Mouse (Mus musculus): ENCODE measurements around the gene D130043K22Rik. TPM values are rescaled to one million over a fixed set of nuclear protein-coding genes. Genes with fewer than 3 reads are reported as not detected.

D130043K22Rik gene
- total and polyA plus RNA-seq, 2 experiments from 2014 or later, result 6.1 to 13.0 TPM

- H3K27ac ChIP-seq, result no peak overlapping the region
- no peaks in the 10 kb centered on the region for H3K36me3 ChIP-seq (ENCODE audit: insufficient read depth, low read length)
- DNase-seq (ENCODE audit: low spot score) (no peak), ATAC-seq (no peak)
- H3K27me3 ChIP-seq (ENCODE audit: insufficient read depth, low read length), result no peaks in the 10 kb centered on the region
- no peaks in the 10 kb centered on the region for H3K4me1 ChIP-seq (ENCODE audit: insufficient read depth, low read length)
- no peak overlapping the region for H3K4me2 ChIP-seq (ENCODE audit: low read depth, low read length)
- H3K9ac ChIP-seq (replicated peaks; ENCODE audit: low read length), result no peak overlapping the region
- no peak overlapping the region for H3K4me3 ChIP-seq (ENCODE audit: low read length)
- 93% methylated on average over 3 of the region's 3 CpGs for WGBS
- no peaks in the 10 kb centered on the region for H3K9me3 ChIP-seq (ENCODE audit: low read length)
- no peak for TF ChIP-seq CTCF (IDR thresholded peaks at IDR 0.05; ENCODE audit: low read depth)
Measured at GRCm38 (mm10) chr13:24841702-24842101, 3.2 kb upstream of the D130043K22Rik start.

GRCm38 (mm10) chr13:24849318-24849717 is 4.4 kb downstream of the D130043K22Rik start:
- no peaks in the 10 kb centered on the region for H3K9me3 ChIP-seq (ENCODE audit: low read length)

GRCm38 (mm10) chr13:24851989-24852388 is 7.1 kb downstream of the D130043K22Rik start:
- no peak for TF ChIP-seq CTCF (IDR thresholded peaks at IDR 0.05; ENCODE audit: low read depth)
- DNase-seq (ENCODE audit: low spot score) (no peak), ATAC-seq (no peak)
- Histone ChIP-seq H3K36me3 (ENCODE audit: insufficient read depth, low read length) (0 out of 2 replicates have a peak, but pooled peaks cover 1% of the 10 kb centered on the region), H3K4me2 (ENCODE audit: low read depth, low read length) (no peak overlapping the region), H3K9ac (replicated peaks; ENCODE audit: low read length) (no peak overlapping the region), H3K4me3 (ENCODE audit: low read length) (no peak overlapping the region), H3K27ac (no peak overlapping the region), H3K9me3 (ENCODE audit: low read length) (no peaks in the 10 kb centered on the region), H3K4me1 (ENCODE audit: insufficient read depth, low read length) (no peaks in the 10 kb centered on the region), H3K27me3 (ENCODE audit: insufficient read depth, low read length) (no peaks in the 10 kb centered on the region)
- 87% methylated on average over 2 of the region's 2 CpGs for WGBS

More at GRCm38 (mm10) chr13:24849318-24849717, 4.4 kb downstream of the D130043K22Rik start:
- no peaks in the 10 kb centered on the region for H3K27me3 ChIP-seq (ENCODE audit: insufficient read depth, low read length)
- H3K27ac ChIP-seq, result no peak overlapping the region
- H3K36me3 ChIP-seq (ENCODE audit: insufficient read depth, low read length), result no peaks in the 10 kb centered on the region
- H3K4me1 ChIP-seq (ENCODE audit: insufficient read depth, low read length), result no peaks in the 10 kb centered on the region
- ATAC-seq (no peak), DNase-seq (ENCODE audit: low spot score) (no peak)
- no peak overlapping the region for H3K9ac ChIP-seq (replicated peaks; ENCODE audit: low read length)
- 81% methylated on average over 4 of the region's 4 CpGs for WGBS
- H3K4me3 ChIP-seq (ENCODE audit: low read length), result no peak overlapping the region
- H3K4me2 ChIP-seq (ENCODE audit: low read depth, low read length), result no peak overlapping the region
- no peak for TF ChIP-seq CTCF (IDR thresholded peaks at IDR 0.05; ENCODE audit: low read depth)

GRCm38 (mm10) chr13:24852570-24852969 is 7.6 kb downstream of the D130043K22Rik start:
- Histone ChIP-seq H3K4me3 (ENCODE audit: low read length) (no peak overlapping the region), H3K9me3 (ENCODE audit: low read length) (no peaks in the 10 kb centered on the region), H3K4me2 (ENCODE audit: low read depth, low read length) (no peak overlapping the region), H3K4me1 (ENCODE audit: insufficient read depth, low read length) (no peaks in the 10 kb centered on the region), H3K36me3 (ENCODE audit: insufficient read depth, low read length) (0 out of 2 replicates have a peak, but pooled peaks cover 5% of the 10 kb centered on the region), H3K9ac (replicated peaks; ENCODE audit: low read length) (no peak overlapping the region), H3K27ac (no peak overlapping the region), H3K27me3 (ENCODE audit: insufficient read depth, low read length) (no peaks in the 10 kb centered on the region)
- DNase-seq (ENCODE audit: low spot score) (no peak), ATAC-seq (no peak)
- TF ChIP-seq CTCF (IDR thresholded peaks at IDR 0.05; ENCODE audit: low read depth), result no peak
- WGBS, result 82% methylated on average over 3 of the region's 3 CpGs

- no peak for ATAC-seq
- no peak for TF ChIP-seq CTCF (IDR thresholded peaks at IDR 0.05; ENCODE audit: low read depth)
- Histone ChIP-seq H3K4me2 (ENCODE audit: low read depth, low read length) (no peak overlapping the region), H3K36me3 (ENCODE audit: insufficient read depth, low read length) (0 out of 2 replicates have a peak, but pooled peaks cover 5% of the 10 kb centered on the region), H3K4me1 (ENCODE audit: insufficient read depth, low read length) (no peaks in the 10 kb centered on the region), H3K27me3 (ENCODE audit: insufficient read depth, low read length) (no peaks in the 10 kb centered on the region), H3K9me3 (ENCODE audit: low read length) (no peaks in the 10 kb centered on the region), H3K9ac (replicated peaks; ENCODE audit: low read length) (no peak overlapping the region), H3K27ac (no peak overlapping the region), H3K4me3 (ENCODE audit: low read length) (no peak overlapping the region)
- no peak for DNase-seq (ENCODE audit: low spot score)
Measured at GRCm38 (mm10) chr13:24859115-24859514, 14.2 kb downstream of the D130043K22Rik start.

- WGBS, result 84% methylated on average over 12 of the region's 12 CpGs
Measured at GRCm38 (mm10) chr13:24861084-24861483, 16.1 kb downstream of the D130043K22Rik start.

GRCm38 (mm10) chr13:24862021-24862420 is 17.1 kb downstream of the D130043K22Rik start:
- peak; percentile 5 for DNase-seq (ENCODE audit: low spot score)
- no peak overlapping the region for H3K27ac ChIP-seq
- 0 out of 2 replicates have a peak, but pooled peaks cover 4% of the 10 kb centered on the region for H3K36me3 ChIP-seq (ENCODE audit: insufficient read depth, low read length)
- ATAC-seq, result no peak
- TF ChIP-seq CTCF (IDR thresholded peaks at IDR 0.05; ENCODE audit: low read depth), result no peak
- H3K4me2 ChIP-seq (ENCODE audit: low read depth, low read length), result no peak overlapping the region
- 77% methylated on average over 7 of the region's 7 CpGs for WGBS
- H3K27me3 ChIP-seq (ENCODE audit: insufficient read depth, low read length), result no peaks in the 10 kb centered on the region
- no peak overlapping the region for H3K4me3 ChIP-seq (ENCODE audit: low read length)
- H3K4me1 ChIP-seq (ENCODE audit: insufficient read depth, low read length), result no peaks in the 10 kb centered on the region
- no peaks in the 10 kb centered on the region for H3K9me3 ChIP-seq (ENCODE audit: low read length)
- H3K9ac ChIP-seq (replicated peaks; ENCODE audit: low read length), result no peak overlapping the region

More at GRCm38 (mm10) chr13:24861084-24861483, 16.1 kb downstream of the D130043K22Rik start:
- no peaks in the 10 kb centered on the region for H3K4me1 ChIP-seq (ENCODE audit: insufficient read depth, low read length)
- H3K4me3 ChIP-seq (ENCODE audit: low read length), result no peak overlapping the region
- no peaks in the 10 kb centered on the region for H3K9me3 ChIP-seq (ENCODE audit: low read length)
- H3K36me3 ChIP-seq (ENCODE audit: insufficient read depth, low read length), result 0 out of 2 replicates have a peak, but pooled peaks cover 5% of the 10 kb centered on the region
- DNase-seq (ENCODE audit: low spot score) (no peak), ATAC-seq (no peak)
- H3K4me2 ChIP-seq (ENCODE audit: low read depth, low read length), result no peak overlapping the region
- H3K9ac ChIP-seq (replicated peaks; ENCODE audit: low read length), result no peak overlapping the region
- no peak for TF ChIP-seq CTCF (IDR thresholded peaks at IDR 0.05; ENCODE audit: low read depth)
- no peaks in the 10 kb centered on the region for H3K27me3 ChIP-seq (ENCODE audit: insufficient read depth, low read length)
- no peak overlapping the region for H3K27ac ChIP-seq

Data from hindbrain, postnatal 0 days (tissue).